Mouse (Mus musculus) gastrocnemius, adult 2 months (tissue): ENCODE data around the gene Sh3d19. TPM values are rescaled to one million over a fixed set of nuclear protein-coding genes. Genes with fewer than 3 reads are reported as not detected.
A peak's percentile ranks its signal among the peaks of the same experiment; 100 is the strongest.
"Not testable (repeated sequence)": the region's sequence is repeated elsewhere in the genome, so short reads cannot be mapped to it uniquely, and the experiment has no call there.

Experiments
- DNase-seq: peaks from one replicate; pipeline ENCODE4 v3.0.0; 2022
- H3K27ac ChIP-seq: fragments of 200-600 bp; 2 replicates; pipeline ENCODE4 v1.8.1; 2022; ENCODE audit warnings: mild to moderate bottlenecking
- H3K4me3 ChIP-seq: fragments of 200-600 bp; 2 replicates; pipeline ENCODE4 v1.8.1; 2022; ENCODE audit warnings: mild to moderate bottlenecking, moderate library complexity
- CTCF ChIP-seq: fragments of 200-600 bp; IDR thresholded peaks from 2 replicates; pipeline ENCODE4 v1.8.1; 2022; ENCODE audit warnings: antibody characterized with exemption, mild to moderate bottlenecking, moderate library complexity
- intact Hi-C: fragments of 180-260 bp; cut with DNase I; formaldehyde crosslinking; loops from one replicate; pipeline ENCODE4 v1.15.1; 2025
- total RNA-seq, 2 experiments: library from RNA; stranded (reverse); gene quantifications; 2 replicates each; pipeline ENCODE4 v1.2.3; 2021

The Sh3d19 gene
- total RNA-seq, 2 experiments from 2014 or later = 12.5 to 13.2 TPM

- no peak overlapping the region for H3K4me3 ChIP-seq
- intact Hi-C loops = no loop called here
- no peak for DNase-seq
- no peak for TF ChIP-seq CTCF
- H3K27ac ChIP-seq = no peak overlapping the region
These were observed 122.4 kb downstream of the Sh3d19 start for GRCm38 (mm10) chr3:86093213-86093845.

- TF ChIP-seq CTCF = no peak
- intact Hi-C loops = no loop called here
- no peak for DNase-seq
These were observed 123.0 kb downstream of the Sh3d19 start for GRCm38 (mm10) chr3:86093907-86094306.

GRCm38 (mm10) chr3:86101956-86102355, 131.0 kb downstream of the Sh3d19 start:
- no peak for DNase-seq
- Histone ChIP-seq H3K27ac (no peak overlapping the region), H3K4me3 (no peak overlapping the region)
- no peak for TF ChIP-seq CTCF
- intact Hi-C loops = no loop called here

More at GRCm38 (mm10) chr3:86093907-86094306, 123.0 kb downstream of the Sh3d19 start:
- H3K27ac ChIP-seq = no peak overlapping the region
- no peak overlapping the region for H3K4me3 ChIP-seq

- DNase-seq = no peak
- intact Hi-C loops = no loop called here
- no peak overlapping the region for H3K4me3 ChIP-seq
- no peak overlapping the region for H3K27ac ChIP-seq
- no peak for TF ChIP-seq CTCF
These were observed 132.8 kb downstream of the Sh3d19 start for GRCm38 (mm10) chr3:86103449-86104291.

- H3K4me3 ChIP-seq, DNase-seq, intact Hi-C loops, H3K27ac ChIP-seq: not testable (repeated sequence)
These were observed 133.5 kb downstream of the Sh3d19 start for GRCm38 (mm10) chr3:86104433-86104832.

- no peak overlapping the region for H3K27ac ChIP-seq
- intact Hi-C loops = no loop called here
- no peak for TF ChIP-seq CTCF
- no peak for DNase-seq
- no peak overlapping the region for H3K4me3 ChIP-seq
These were observed 134.0 kb downstream of the Sh3d19 start for GRCm38 (mm10) chr3:86104909-86105308.

- no peak for TF ChIP-seq CTCF
- intact Hi-C loops = no loop called here
- H3K4me3 ChIP-seq = no peak overlapping the region
- no peak overlapping the region for H3K27ac ChIP-seq
- DNase-seq = no peak
These were observed 135.2 kb downstream of the Sh3d19 start for GRCm38 (mm10) chr3:86106086-86106632.

GRCm38 (mm10) chr3:86107637-86108539, 137.0 kb downstream of the Sh3d19 start:
- no peak for TF ChIP-seq CTCF
- Histone ChIP-seq H3K27ac (no peak overlapping the region), H3K4me3 (no peak overlapping the region)
- DNase-seq = no peak
- intact Hi-C loops = no loop called here

GRCm38 (mm10) chr3:86108576-86108975, 137.7 kb downstream of the Sh3d19 start:
- DNase-seq = no peak
- H3K4me3 ChIP-seq = no peak overlapping the region
- TF ChIP-seq CTCF = no peak
- intact Hi-C loops = no loop called here
- H3K27ac ChIP-seq = no peak overlapping the region

GRCm38 (mm10) chr3:86109099-86109498, 138.2 kb downstream of the Sh3d19 start:
- Histone ChIP-seq H3K27ac (no peak overlapping the region), H3K4me3 (no peak overlapping the region)
- no peak for DNase-seq
- TF ChIP-seq CTCF = no peak
- intact Hi-C loops = no loop called here

GRCm38 (mm10) chr3:86110077-86110476, 139.2 kb downstream of the Sh3d19 start:
- peak overlapping the region; percentile 50 for H3K4me3 ChIP-seq
- peak; percentile 46 for DNase-seq
- intact Hi-C loops = no loop called here
- TF ChIP-seq CTCF = peak; percentile 48
- H3K27ac ChIP-seq = peak overlapping the region; percentile 63

- intact Hi-C loops = no loop called here
- no peak for TF ChIP-seq CTCF
- Histone ChIP-seq H3K27ac (no peak overlapping the region), H3K4me3 (no peak overlapping the region)
- DNase-seq = no peak
These were observed 141.9 kb downstream of the Sh3d19 start for GRCm38 (mm10) chr3:86112766-86113165.
